Mouse (Mus musculus) hindbrain, embryonic 14.5 days (tissue): Measurements from ENCODE around the gene Serpinb1c. TPM values are rescaled to one million over a fixed set of nuclear protein-coding genes. Genes with fewer than 3 reads are reported as not detected.
"Not testable (repeated sequence)": the region's sequence is repeated elsewhere in the genome, so short reads cannot be mapped to it uniquely, and the experiment has no call there.

Source experiments
- ATAC-seq: fragments of 200-750 bp; cut with Nextera tagmentation; 2 replicates; pipeline ENCODE4 v1.8.0; 2017; ENCODE audit warnings: moderate number of reproducible peaks, mild to moderate bottlenecking, moderate TSS enrichment, moderate library complexity; ENCODE audit not compliant: low FRiP score
- DNase-seq: peaks from one replicate; pipeline ENCODE4 v3.0.0-alpha.2; 2015; ENCODE audit warnings: low spot score
- H3K27ac ChIP-seq: fragments of 300-500 bp; sonication (generic); 2 replicates; pipeline ENCODE4 v1.5.1; 2014; ENCODE audit warnings: mild to moderate bottlenecking, moderate library complexity
- H3K27me3 ChIP-seq: fragments of 300-500 bp; sonication (generic); 2 replicates; pipeline ENCODE4 v1.6.1; 2014; ENCODE audit warnings: mild to moderate bottlenecking, low read length, mixed read lengths; ENCODE audit not compliant: control insufficient read depth, insufficient read depth
- H3K36me3 ChIP-seq: fragments of 300-500 bp; sonication (generic); replicated peaks from 2 replicates; pipeline ENCODE4 v1.6.1; 2014; ENCODE audit not compliant: control insufficient read depth, insufficient read depth
- H3K4me1 ChIP-seq: fragments of 300-500 bp; sonication (generic); replicated peaks from 2 replicates; pipeline ENCODE4 v1.6.1; 2014; ENCODE audit warnings: antibody characterized with exemption, low read length, mixed read lengths; ENCODE audit not compliant: control insufficient read depth, insufficient read depth
- H3K4me2 ChIP-seq: fragments of 300-500 bp; sonication (generic); replicated peaks from 2 replicates; pipeline ENCODE4 v1.6.1; 2014; ENCODE audit warnings: mild to moderate bottlenecking, moderate library complexity
- H3K4me3 ChIP-seq: fragments of 300-500 bp; sonication (generic); replicated peaks from 2 replicates; pipeline ENCODE4 v1.5.1; 2014; ENCODE audit warnings: mild to moderate bottlenecking, low read length
- H3K9ac ChIP-seq: fragments of 300-500 bp; sonication (generic); 2 replicates; pipeline ENCODE4 v1.6.1; 2014
- H3K9me3 ChIP-seq: fragments of 300-500 bp; sonication (generic); 2 replicates; pipeline ENCODE4 v1.6.1; 2016; ENCODE audit warnings: low read length; ENCODE audit not compliant: control insufficient read depth
- WGBS: fragments of 180-500 bp; shearing (Covaris S2); extraction: QIAGEN DNeasy Blood & Tissue Kit; methylation state at CpG from one replicate; pipeline ENCODE4 v1.1.7; 2014; 5-methylcytosine and 5-hydroxymethylcytosine counted together
- polyA plus RNA-seq: library from polyadenylated mRNA; unstranded; fragments of >200 nt; fragmentation: Nextera tagmentation; extraction: Ambion mirVana; gene quantifications from 2 replicates; pipeline ENCODE4 v1.2.1, GENCODE M21; 2014

Serpinb1c gene
- polyA plus RNA-seq, 1 experiment from 2014 or later = not detected

GRCm38 (mm10) chr13:32868843-32869242, 29.2 kb downstream of the Serpinb1c start:
- Histone ChIP-seq H3K27me3 (no peaks in the 10 kb centered on the region), H3K9me3 (no peaks in the 10 kb centered on the region), H3K27ac (no peak overlapping the region), H3K4me2 (no peak overlapping the region), H3K4me3 (no peak overlapping the region), H3K9ac (no peak overlapping the region), H3K36me3 (no peaks in the 10 kb centered on the region), H3K4me1 (no peaks in the 10 kb centered on the region)
- 79% methylated on average over 5 of the region's 5 CpGs for whole genome bisulfite sequencing
- ATAC-seq (no peak), DNase-seq (no peak)

- not testable (repeated sequence) for ATAC-seq, H3K4me1 ChIP-seq, H3K27ac ChIP-seq, H3K9me3 ChIP-seq, H3K4me2 ChIP-seq, H3K36me3 ChIP-seq, H3K27me3 ChIP-seq, DNase-seq, H3K4me3 ChIP-seq, H3K9ac ChIP-seq
- 89% methylated on average over 4 of the region's 4 CpGs for WGBS
Measured at GRCm38 (mm10) chr13:32868233-32868632, 29.8 kb downstream of the Serpinb1c start.

- H3K27ac ChIP-seq = no peak overlapping the region
- H3K4me3 ChIP-seq = no peak overlapping the region
- no peak overlapping the region for H3K4me2 ChIP-seq
- H3K9ac ChIP-seq = no peak overlapping the region
- ATAC-seq = peak; percentile 46; the same call in 1 of the 2 replicates
- no peak for DNase-seq
- WGBS = 36% methylated on average over 2 of the region's 2 CpGs
- H3K9me3 ChIP-seq = no peaks in the 10 kb centered on the region
- H3K27me3 ChIP-seq = no peaks in the 10 kb centered on the region
- H3K4me1 ChIP-seq = no peaks in the 10 kb centered on the region
- no peaks in the 10 kb centered on the region for H3K36me3 ChIP-seq
Measured at GRCm38 (mm10) chr13:32867030-32867429, 31.0 kb downstream of the Serpinb1c start.

- no peaks in the 10 kb centered on the region for H3K27me3 ChIP-seq
- H3K9ac ChIP-seq = no peak overlapping the region
- no peak overlapping the region for H3K4me3 ChIP-seq
- no peaks in the 10 kb centered on the region for H3K36me3 ChIP-seq
- ATAC-seq = peak; percentile 73; the same call in 1 of the 2 replicates
- H3K27ac ChIP-seq = no peak overlapping the region
- H3K4me1 ChIP-seq = no peaks in the 10 kb centered on the region
- WGBS = 7% methylated on average over 9 of the region's 9 CpGs
- no peak overlapping the region for H3K4me2 ChIP-seq
- H3K9me3 ChIP-seq = no peaks in the 10 kb centered on the region
- peak; percentile 81 for DNase-seq
Measured at GRCm38 (mm10) chr13:32866484-32866883, 31.5 kb downstream of the Serpinb1c start.

- Histone ChIP-seq H3K9me3 (no peaks in the 10 kb centered on the region), H3K9ac (no peak overlapping the region)
- 66% methylated on average over 2 of the region's 2 CpGs for WGBS
Measured at GRCm38 (mm10) chr13:32865591-32865990, 32.4 kb downstream of the Serpinb1c start.

GRCm38 (mm10) chr13:32864529-32864928, 33.5 kb downstream of the Serpinb1c start:
- 89% methylated on average over 2 of the region's 3 CpGs for WGBS
- not testable (repeated sequence) for DNase-seq

More at GRCm38 (mm10) chr13:32865591-32865990, 32.4 kb downstream of the Serpinb1c start:
- H3K27ac ChIP-seq = no peak overlapping the region
- H3K4me3 ChIP-seq = no peak overlapping the region
- no peak for ATAC-seq
- no peaks in the 10 kb centered on the region for H3K36me3 ChIP-seq
- no peaks in the 10 kb centered on the region for H3K4me1 ChIP-seq
- no peak overlapping the region for H3K4me2 ChIP-seq
- no peaks in the 10 kb centered on the region for H3K27me3 ChIP-seq
- DNase-seq = no peak

GRCm38 (mm10) chr13:32863456-32863855, 34.6 kb downstream of the Serpinb1c start:
- Histone ChIP-seq H3K4me1 (no peaks in the 10 kb centered on the region), H3K9ac (no peak overlapping the region), H3K27ac (no peak overlapping the region), H3K4me3 (no peak overlapping the region), H3K9me3 (no peaks in the 10 kb centered on the region), H3K27me3 (no peaks in the 10 kb centered on the region), H3K36me3 (no peaks in the 10 kb centered on the region), H3K4me2 (no peak overlapping the region)
- no peak for ATAC-seq
- no peak for DNase-seq

More at GRCm38 (mm10) chr13:32864529-32864928, 33.5 kb downstream of the Serpinb1c start:
- H3K4me2 ChIP-seq, H3K36me3 ChIP-seq, H3K4me3 ChIP-seq, H3K27ac ChIP-seq, H3K4me1 ChIP-seq, H3K9ac ChIP-seq, H3K27me3 ChIP-seq, H3K9me3 ChIP-seq, ATAC-seq: not testable (repeated sequence)

- Histone ChIP-seq H3K4me2 (no peak overlapping the region), H3K27me3 (no peaks in the 10 kb centered on the region), H3K4me1 (no peaks in the 10 kb centered on the region), H3K9me3 (no peaks in the 10 kb centered on the region), H3K4me3 (no peak overlapping the region), H3K36me3 (no peaks in the 10 kb centered on the region), H3K27ac (no peak overlapping the region), H3K9ac (no peak overlapping the region)
- WGBS = 85% methylated on average over 3 of the region's 3 CpGs
- ATAC-seq = no peak
- DNase-seq = no peak
Measured at GRCm38 (mm10) chr13:32860821-32861220, 37.2 kb downstream of the Serpinb1c start.

GRCm38 (mm10) chr13:32853073-32853472, 44.9 kb downstream of the Serpinb1c start:
- H3K27ac ChIP-seq = no peak overlapping the region
- no peaks in the 10 kb centered on the region for H3K9me3 ChIP-seq
- 43% methylated on average over 2 of the region's 2 CpGs for WGBS
- peak; percentile 34 for DNase-seq
- H3K9ac ChIP-seq = no peak overlapping the region
- peak; percentile 65 for ATAC-seq
- no peak overlapping the region for H3K4me2 ChIP-seq
- no peak overlapping the region for H3K4me3 ChIP-seq
- no peaks in the 10 kb centered on the region for H3K27me3 ChIP-seq
- H3K4me1 ChIP-seq = no peaks in the 10 kb centered on the region
- no peaks in the 10 kb centered on the region for H3K36me3 ChIP-seq

GRCm38 (mm10) chr13:32852539-32852938, 45.5 kb downstream of the Serpinb1c start:
- WGBS = 92% methylated on average over 4 of the region's 4 CpGs
- no peaks in the 10 kb centered on the region for H3K4me1 ChIP-seq
- DNase-seq (no peak), ATAC-seq (no peak)
- no peak overlapping the region for H3K27ac ChIP-seq
- no peak overlapping the region for H3K4me3 ChIP-seq
- no peaks in the 10 kb centered on the region for H3K27me3 ChIP-seq
- no peaks in the 10 kb centered on the region for H3K36me3 ChIP-seq
- H3K9me3 ChIP-seq = no peaks in the 10 kb centered on the region
- H3K4me2 ChIP-seq = no peak overlapping the region
- H3K9ac ChIP-seq = no peak overlapping the region
